Mouse (Mus musculus): Measurements from ENCODE around the gene Hmga1b. TPM values are rescaled to one million over a fixed set of nuclear protein-coding genes. Genes with fewer than 3 reads are reported as not detected.
A peak's percentile ranks its signal among the peaks of the same experiment; 100 is the strongest.
"Not testable (repeated sequence)": the region's sequence is repeated elsewhere in the genome, so short reads cannot be mapped to it uniquely, and the experiment has no call there.

Gene Hmga1b
- polyA plus RNA-seq (2015; fragmentation: Nextera tagmentation; extraction: Ambion mirVana) = 1.6 and 2.3 TPM in 2 replicates

GRCm38 (mm10) chr11:120762672-120763041, at the start of gene Hmga1b:
Gene Hmga1b (plus strand): TSS chr11:120762794.
- ATAC-seq; H3K27me3 ChIP-seq (ENCODE audit: insufficient read depth, low read length); H3K27ac ChIP-seq (ENCODE audit: low read depth); DNase-seq; H3K36me3 ChIP-seq (replicated peaks; ENCODE audit: insufficient read depth, low read length); H3K9ac ChIP-seq (replicated peaks); H3K4me3 ChIP-seq (ENCODE audit: low read depth, low read length); H3K4me1 ChIP-seq (ENCODE audit: insufficient read depth); H3K4me2 ChIP-seq (ENCODE audit: low read depth, low read length): not testable (repeated sequence)
- WGBS (ENCODE audit: insufficient replicate concordance) = 19% methylated on average over 14 of the region's 14 CpGs
- peaks cover 14% of the 10 kb centered on the region for H3K9me3 ChIP-seq (ENCODE audit: low read length)

GRCm38 (mm10) chr11:120713580-120714518, 48.7 kb upstream of the Hmga1b start, which contains the start of the genes Cenpx and Lrrc45:
Gene Cenpx (minus strand): TSS chr11:120713738.
Gene Lrrc45 (plus strand): TSS chr11:120713925.
- TF ChIP-seq CTCF (IDR thresholded peaks at IDR 0.05; ENCODE audit: low read depth) (no peak), EP300 (IDR thresholded peaks at IDR 0.05; ENCODE audit: low read depth) (no peak)
- WGBS (ENCODE audit: insufficient replicate concordance) = 2% methylated on average over 52 of the region's 53 CpGs
- H3K4me1 ChIP-seq (ENCODE audit: insufficient read depth) = peaks cover 15% of the 10 kb centered on the region
- no peaks in the 10 kb centered on the region for H3K9me3 ChIP-seq (ENCODE audit: low read length)
- peak within 1 kb of the TSS; percentile 67 for H3K4me3 ChIP-seq (ENCODE audit: low read depth, low read length)
- H3K9ac ChIP-seq (replicated peaks) = peak within 1 kb of the TSS; percentile 70
- peak within 1 kb of the TSS; percentile 99 for H3K4me2 ChIP-seq (ENCODE audit: low read depth, low read length)
- H3K27ac ChIP-seq (ENCODE audit: low read depth) = peak within 1 kb of the TSS; percentile 84
- H3K27me3 ChIP-seq (ENCODE audit: insufficient read depth, low read length) = no peaks in the 10 kb centered on the region
- DNase-seq = peak; percentile 96
- peak; percentile 95 for ATAC-seq
- peaks cover 18% of the 10 kb centered on the region for H3K36me3 ChIP-seq (replicated peaks; ENCODE audit: insufficient read depth, low read length)

GRCm38 (mm10) chr11:120714546-120714945, 48.0 kb upstream of the Hmga1b start:
- no peaks in the 10 kb centered on the region for H3K9me3 ChIP-seq (ENCODE audit: low read length)
- H3K36me3 ChIP-seq (replicated peaks; ENCODE audit: insufficient read depth, low read length) = peaks cover 14% of the 10 kb centered on the region
- H3K4me2 ChIP-seq (ENCODE audit: low read depth, low read length) = peak overlapping the region; percentile 99
- peaks cover 15% of the 10 kb centered on the region for H3K4me1 ChIP-seq (ENCODE audit: insufficient read depth)
- DNase-seq = no peak
- peak overlapping the region; percentile 62 for H3K9ac ChIP-seq (replicated peaks)
- H3K27ac ChIP-seq (ENCODE audit: low read depth) = no peak overlapping the region
- peak overlapping the region; percentile 67 for H3K4me3 ChIP-seq (ENCODE audit: low read depth, low read length)
- no peak for ATAC-seq
- no peak for TF ChIP-seq EP300 (IDR thresholded peaks at IDR 0.05; ENCODE audit: low read depth)
- TF ChIP-seq CTCF (IDR thresholded peaks at IDR 0.05; ENCODE audit: low read depth) = no peak
- H3K27me3 ChIP-seq (ENCODE audit: insufficient read depth, low read length) = no peaks in the 10 kb centered on the region
- 38% methylated on average over 10 of the region's 10 CpGs for WGBS (ENCODE audit: insufficient replicate concordance)

- 81% methylated on average over 9 of the region's 9 CpGs for WGBS (ENCODE audit: insufficient replicate concordance)
- peaks cover 15% of the 10 kb centered on the region for H3K4me1 ChIP-seq (ENCODE audit: insufficient read depth)
- H3K27ac ChIP-seq (ENCODE audit: low read depth) = no peak overlapping the region
- ATAC-seq (no peak), DNase-seq (no peak)
- TF ChIP-seq EP300 (IDR thresholded peaks at IDR 0.05; ENCODE audit: low read depth) (no peak), CTCF (IDR thresholded peaks at IDR 0.05; ENCODE audit: low read depth) (no peak)
- H3K36me3 ChIP-seq (replicated peaks; ENCODE audit: insufficient read depth, low read length) = peaks cover 17% of the 10 kb centered on the region
- no peak overlapping the region for H3K9ac ChIP-seq (replicated peaks)
- no peak overlapping the region for H3K4me3 ChIP-seq (ENCODE audit: low read depth, low read length)
- H3K4me2 ChIP-seq (ENCODE audit: low read depth, low read length) = no peak overlapping the region
- H3K27me3 ChIP-seq (ENCODE audit: insufficient read depth, low read length) = no peaks in the 10 kb centered on the region
- H3K9me3 ChIP-seq (ENCODE audit: low read length) = no peaks in the 10 kb centered on the region
These were observed 47.5 kb upstream of the Hmga1b start for GRCm38 (mm10) chr11:120715131-120715530.

DNA sequence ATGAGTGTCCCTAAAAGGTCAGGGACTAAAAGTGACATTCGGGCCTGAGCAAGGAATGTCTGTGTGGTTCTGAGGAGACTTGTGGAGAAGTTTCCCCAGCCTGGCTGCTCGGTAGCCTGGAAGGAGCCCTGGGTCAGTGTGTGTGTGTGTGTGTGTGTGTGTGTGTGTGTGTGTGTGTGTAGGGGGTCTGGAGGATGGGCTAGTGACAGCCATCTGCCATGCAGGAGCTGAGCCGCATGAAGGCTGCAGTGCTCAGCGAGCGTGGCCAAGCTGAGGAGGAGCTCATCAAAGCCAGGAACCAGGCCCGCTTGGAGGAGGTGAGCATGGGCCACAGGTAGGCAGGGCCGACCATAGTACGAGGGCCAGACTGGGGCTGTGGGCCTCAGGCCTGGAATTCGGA, 43.4 kb upstream of the Hmga1b start:
- DNase-seq = no peak
- Histone ChIP-seq H3K27ac (ENCODE audit: low read depth) (no peak overlapping the region), H3K4me3 (ENCODE audit: low read depth, low read length) (no peak overlapping the region), H3K4me2 (ENCODE audit: low read depth, low read length) (no peak overlapping the region), H3K9me3 (ENCODE audit: low read length) (no peaks in the 10 kb centered on the region), H3K27me3 (ENCODE audit: insufficient read depth, low read length) (peaks cover 24% of the 10 kb centered on the region), H3K4me1 (ENCODE audit: insufficient read depth) (peaks cover 22% of the 10 kb centered on the region), H3K36me3 (replicated peaks; ENCODE audit: insufficient read depth, low read length) (peaks cover 13% of the 10 kb centered on the region), H3K9ac (replicated peaks) (no peak overlapping the region)
- TF ChIP-seq EP300 (IDR thresholded peaks at IDR 0.05; ENCODE audit: low read depth) (no peak), CTCF (IDR thresholded peaks at IDR 0.05; ENCODE audit: low read depth) (no peak)
- ATAC-seq = no peak
- WGBS (ENCODE audit: insufficient replicate concordance) = 80% methylated on average over 9 of the region's 9 CpGs

- no peak overlapping the region for H3K4me2 ChIP-seq (ENCODE audit: low read depth, low read length)
- H3K27me3 ChIP-seq (ENCODE audit: insufficient read depth, low read length) = peaks cover 24% of the 10 kb centered on the region
- DNase-seq (no peak), ATAC-seq (no peak)
- H3K4me1 ChIP-seq (ENCODE audit: insufficient read depth) = peaks cover 17% of the 10 kb centered on the region
- H3K9me3 ChIP-seq (ENCODE audit: low read length) = no peaks in the 10 kb centered on the region
- TF ChIP-seq EP300 (IDR thresholded peaks at IDR 0.05; ENCODE audit: low read depth) = no peak
- no peak for TF ChIP-seq CTCF (IDR thresholded peaks at IDR 0.05; ENCODE audit: low read depth)
- H3K36me3 ChIP-seq (replicated peaks; ENCODE audit: insufficient read depth, low read length) = peaks cover 13% of the 10 kb centered on the region
- WGBS (ENCODE audit: insufficient replicate concordance) = 86% methylated on average over 13 of the region's 13 CpGs
- no peak overlapping the region for H3K4me3 ChIP-seq (ENCODE audit: low read depth, low read length)
- H3K9ac ChIP-seq (replicated peaks) = no peak overlapping the region
- no peak overlapping the region for H3K27ac ChIP-seq (ENCODE audit: low read depth)
These were observed 42.7 kb upstream of the Hmga1b start for GRCm38 (mm10) chr11:120719841-120720376.

Data from liver, postnatal 0 days (tissue).